Mouse (Mus musculus): ENCODE measurements around the gene Zfp563. TPM values are rescaled to one million over a fixed set of nuclear protein-coding genes. Genes with fewer than 3 reads are reported as not detected.
A peak's percentile ranks its signal among the peaks of the same experiment; 100 is the strongest.

Zfp563 gene
- total RNA-seq (2017) = 3.7 to 8.6 TPM (median 5.7 TPM) in 3 replicates

- ATAC-seq (replicated peaks; ENCODE audit: insufficient number of reproducible peaks, low FRiP score, low TSS enrichment, poor library complexity, severe bottlenecking) = peak; percentile 94
Observed at GRCm38 (mm10) chr17:33089220-33089949, at the start of gene Zfp563. TSS of gene Zfp563 (plus strand) at chr17:33089310.

- ATAC-seq (replicated peaks; ENCODE audit: insufficient number of reproducible peaks, low FRiP score, low TSS enrichment, poor library complexity, severe bottlenecking) = no peak
Observed at GRCm38 (mm10) chr17:33058791-33059190, 30.3 kb upstream of the Zfp563 start.

- ATAC-seq (replicated peaks; ENCODE audit: insufficient number of reproducible peaks, low FRiP score, low TSS enrichment, poor library complexity, severe bottlenecking) = no peak
Observed at GRCm38 (mm10) chr17:33063001-33063400, 26.1 kb upstream of the Zfp563 start.

- ATAC-seq (replicated peaks; ENCODE audit: insufficient number of reproducible peaks, low FRiP score, low TSS enrichment, poor library complexity, severe bottlenecking) = no peak
Observed at GRCm38 (mm10) chr17:33067958-33068357, 21.2 kb upstream of the Zfp563 start, which contains the start of gene 4921501E09Rik. TSS of gene 4921501E09Rik (minus strand) at chr17:33068058.

- no peak for ATAC-seq (replicated peaks; ENCODE audit: insufficient number of reproducible peaks, low FRiP score, low TSS enrichment, poor library complexity, severe bottlenecking)
Observed at GRCm38 (mm10) chr17:33091630-33092029, 2.5 kb downstream of the Zfp563 start.

GRCm38 (mm10) chr17:33092391-33093193 lies 3.5 kb downstream of the Zfp563 start:
- ATAC-seq (replicated peaks; ENCODE audit: insufficient number of reproducible peaks, low FRiP score, low TSS enrichment, poor library complexity, severe bottlenecking) = peak; percentile 59

- no peak for ATAC-seq (replicated peaks; ENCODE audit: insufficient number of reproducible peaks, low FRiP score, low TSS enrichment, poor library complexity, severe bottlenecking)
Observed at GRCm38 (mm10) chr17:33097396-33097795, 8.3 kb downstream of the Zfp563 start.

GRCm38 (mm10) chr17:33124546-33124945 lies 35.4 kb downstream of the Zfp563 start:
- ATAC-seq (replicated peaks; ENCODE audit: insufficient number of reproducible peaks, low FRiP score, low TSS enrichment, poor library complexity, severe bottlenecking) = no peak

GRCm38 (mm10) chr17:33126257-33126656 lies 37.1 kb downstream of the Zfp563 start:
- ATAC-seq (replicated peaks; ENCODE audit: insufficient number of reproducible peaks, low FRiP score, low TSS enrichment, poor library complexity, severe bottlenecking) = no peak

GRCm38 (mm10) chr17:33139261-33139820 lies 50.2 kb downstream of the Zfp563 start, which contains the start of gene Morc2b:
TSS of gene Morc2b (minus strand) at chr17:33139683.
- ATAC-seq (replicated peaks; ENCODE audit: insufficient number of reproducible peaks, low FRiP score, low TSS enrichment, poor library complexity, severe bottlenecking) = no peak

Other genes with a start within 250 kb of the Zfp563 start
- gene Zfp870, start 197.7 kb upstream of the Zfp563 start, total RNA-seq (2017) = 6.6 to 8.9 TPM (median 8.6 TPM) in 3 replicates
- not detected in 3 replicates for gene Cyp4f14, start 172.0 kb upstream of the Zfp563 start, total RNA-seq (2017)
- gene Cyp4f13, start 141.9 kb upstream of the Zfp563 start, total RNA-seq (2017) = 25.2 to 40.9 TPM (median 37.7 TPM) in 3 replicates
- 26.2 to 29.4 TPM (median 26.4 TPM) in 3 replicates for gene Zfp472, start 123.5 kb upstream of the Zfp563 start, total RNA-seq (2017)
- 14.0 to 27.0 TPM (median 15.5 TPM) in 3 replicates for gene Zfp952, start 96.2 kb upstream of the Zfp563 start, total RNA-seq (2017)
- gene Zfp763, start 55.9 kb upstream of the Zfp563 start, total RNA-seq (2017) = 1.3 to 7.7 TPM (median 3.2 TPM) in 3 replicates
- gene 4921501E09Rik, start 21.3 kb upstream of the Zfp563 start, total RNA-seq (2017) = not detected in 3 replicates
- gene Morc2b, start 50.4 kb downstream of the Zfp563 start, total RNA-seq (2017) = not detected in 3 replicates
- not detected in 3 replicates for gene Olfr55, start 79.1 kb downstream of the Zfp563 start, total RNA-seq (2017)
- not detected in 3 replicates for gene Olfr239, start 102.0 kb downstream of the Zfp563 start, total RNA-seq (2017)
- not detected in 3 replicates for gene Olfr1564, start 132.4 kb downstream of the Zfp563 start, total RNA-seq (2017)
- gene Zfp955a, start 165.8 kb downstream of the Zfp563 start, total RNA-seq (2017) = 11.0 to 16.6 TPM (median 14.2 TPM) in 3 replicates
- not detected in 3 replicates for gene Olfr63, start 175.4 kb downstream of the Zfp563 start, total RNA-seq (2017)
- gene Zfp955b, start 200.2 kb downstream of the Zfp563 start, total RNA-seq (2017) = 4.2 to 10.9 TPM (median 6.7 TPM) in 3 replicates